Mouse (Mus musculus): ENCODE results near the gene Ptprn2.

Gene Ptprn2

GRCm38 (mm10) chr12:116804712-116805111, 319.2 kb downstream of the Ptprn2 start:
- no peak for DNase-seq

GRCm38 (mm10) chr12:116805129-116805809, 319.7 kb downstream of the Ptprn2 start:
- no peak for DNase-seq

- DNase-seq: no peak
Measured at GRCm38 (mm10) chr12:116806089-116806488, 320.6 kb downstream of the Ptprn2 start.

- DNase-seq: no peak
Measured at GRCm38 (mm10) chr12:116813012-116813411, 327.5 kb downstream of the Ptprn2 start.

- DNase-seq: no peak
Measured at GRCm38 (mm10) chr12:116819836-116820235, 334.3 kb downstream of the Ptprn2 start.

- DNase-seq: no peak
Measured at GRCm38 (mm10) chr12:116823341-116823740, 337.8 kb downstream of the Ptprn2 start.

- no peak for DNase-seq
Measured at GRCm38 (mm10) chr12:116827748-116828147, 342.2 kb downstream of the Ptprn2 start.

- DNase-seq: no peak
Measured at GRCm38 (mm10) chr12:116838611-116839192, 353.2 kb downstream of the Ptprn2 start.

GRCm38 (mm10) chr12:116842723-116843272, 357.3 kb downstream of the Ptprn2 start:
- DNase-seq: no peak

- DNase-seq: no peak
Measured at GRCm38 (mm10) chr12:116846220-116846619, 360.7 kb downstream of the Ptprn2 start.

- DNase-seq: no peak
Measured at GRCm38 (mm10) chr12:116847021-116847420, 361.5 kb downstream of the Ptprn2 start.

GRCm38 (mm10) chr12:116856307-116856706, 370.8 kb downstream of the Ptprn2 start:
- DNase-seq: no peak

- DNase-seq: no peak
Measured at GRCm38 (mm10) chr12:116861360-116862017, 376.0 kb downstream of the Ptprn2 start.

- no peak for DNase-seq
Measured at GRCm38 (mm10) chr12:116863291-116863899, 377.9 kb downstream of the Ptprn2 start.

GRCm38 (mm10) chr12:116873866-116874585, 388.5 kb downstream of the Ptprn2 start:
- DNase-seq: no peak

GRCm38 (mm10) chr12:116887496-116888281, 402.2 kb downstream of the Ptprn2 start:
- DNase-seq: no peak

- no peak for DNase-seq
Measured at GRCm38 (mm10) chr12:116888856-116889255, 403.3 kb downstream of the Ptprn2 start.

GRCm38 (mm10) chr12:116892584-116892983, 407.1 kb downstream of the Ptprn2 start:
- DNase-seq: no peak

- DNase-seq: no peak
Measured at GRCm38 (mm10) chr12:116896651-116897050, 411.1 kb downstream of the Ptprn2 start.

GRCm38 (mm10) chr12:116901773-116902172, 416.3 kb downstream of the Ptprn2 start:
- no peak for DNase-seq

- DNase-seq: no peak
Measured at GRCm38 (mm10) chr12:116907424-116907823, 421.9 kb downstream of the Ptprn2 start.

- DNase-seq: no peak
Measured at GRCm38 (mm10) chr12:116908668-116909067, 423.1 kb downstream of the Ptprn2 start.

Measured in B cell, adult 2 months (primary cell).